Mouse (Mus musculus) liver, adult 2 months (tissue): ENCODE data around the gene Cipc. TPM values are rescaled to one million over a fixed set of nuclear protein-coding genes. Genes with fewer than 3 reads are reported as not detected.

ENCODE experiments used
- DNase-seq: peaks from one replicate; pipeline ENCODE4 v3.0.0-alpha.2; 2011; ENCODE audit warnings: low read depth, low spot score; ENCODE audit errors: extremely low read depth
- H3K27ac ChIP-seq: fragments of 200-500 bp; replicated peaks from 2 replicates; pipeline ENCODE4 v1.5.1; 2012; ENCODE audit warnings: low read depth, mild to moderate bottlenecking, control low read depth, inconsistent platforms, low read length; ENCODE audit not compliant: insufficient read depth
- H3K27me3 ChIP-seq: fragments of 200-500 bp; 2 replicates; pipeline ENCODE4 v1.6.1; 2012; ENCODE audit warnings: mild to moderate bottlenecking, moderate library complexity, low read length, inconsistent platforms; ENCODE audit not compliant: control insufficient read depth, insufficient read depth
- H3K36me3 ChIP-seq: fragments of 200-500 bp; 2 replicates; pipeline ENCODE4 v1.6.1; 2012; ENCODE audit warnings: low read length, inconsistent platforms; ENCODE audit not compliant: control insufficient read depth, insufficient read depth
- H3K4me1 ChIP-seq: fragments of 200-500 bp; 2 replicates; pipeline ENCODE4 v1.6.1; 2011; ENCODE audit warnings: low read length; ENCODE audit not compliant: control insufficient read depth, insufficient read depth
- H3K4me3 ChIP-seq: fragments of 200-500 bp; 2 replicates; pipeline ENCODE4 v1.5.1; 2011; ENCODE audit warnings: low read depth, mild to moderate bottlenecking, control low read depth, low read length, moderate library complexity; ENCODE audit not compliant: insufficient read depth
- H3K79me2 ChIP-seq: fragments of 200-500 bp; 2 replicates; pipeline ENCODE4 v1.6.1; 2012; ENCODE audit warnings: inconsistent platforms, mild to moderate bottlenecking, low read length, moderate library complexity; ENCODE audit not compliant: control insufficient read depth, insufficient read depth
- H3K9ac ChIP-seq: fragments of 200-500 bp; 2 replicates; pipeline ENCODE4 v1.6.1; 2012; ENCODE audit warnings: low read depth, mild to moderate bottlenecking, control low read depth, inconsistent platforms, low read length
- CTCF ChIP-seq: fragments of 200-500 bp; IDR thresholded peaks from 2 replicates; pipeline ENCODE4 v1.5.1; 2011; ENCODE audit warnings: low read depth, low read length, control low read depth
- POLR2A ChIP-seq: fragments of 200-500 bp; IDR thresholded peaks from 2 replicates; pipeline ENCODE4 v1.6.1; 2011; ENCODE audit warnings: low read length, control low read depth; ENCODE audit not compliant: insufficient read depth; ENCODE audit errors: extremely low read depth
- WGBS: fragments of 180-500 bp; shearing (Covaris S2); methylation state at CpG from one replicate; pipeline ENCODE4 v1.1.7; 2018; 5-methylcytosine and 5-hydroxymethylcytosine counted together
- polyA plus RNA-seq: library from polyadenylated mRNA; depleted of rRNA; stranded (reverse); fragments of >200 nt; gene quantifications from 2 replicates; pipeline ENCODE4 v1.2.3, GENCODE M21; 2012
- total RNA-seq: library from RNA; depleted of rRNA; stranded (reverse); fragments of >200 nt; gene quantifications from 2 replicates; pipeline ENCODE4 v1.2.3, GENCODE M21; 2014

Gene Cipc
- total and polyA plus RNA-seq, 2 experiments: 26.4 to 36.0 TPM

DNA sequence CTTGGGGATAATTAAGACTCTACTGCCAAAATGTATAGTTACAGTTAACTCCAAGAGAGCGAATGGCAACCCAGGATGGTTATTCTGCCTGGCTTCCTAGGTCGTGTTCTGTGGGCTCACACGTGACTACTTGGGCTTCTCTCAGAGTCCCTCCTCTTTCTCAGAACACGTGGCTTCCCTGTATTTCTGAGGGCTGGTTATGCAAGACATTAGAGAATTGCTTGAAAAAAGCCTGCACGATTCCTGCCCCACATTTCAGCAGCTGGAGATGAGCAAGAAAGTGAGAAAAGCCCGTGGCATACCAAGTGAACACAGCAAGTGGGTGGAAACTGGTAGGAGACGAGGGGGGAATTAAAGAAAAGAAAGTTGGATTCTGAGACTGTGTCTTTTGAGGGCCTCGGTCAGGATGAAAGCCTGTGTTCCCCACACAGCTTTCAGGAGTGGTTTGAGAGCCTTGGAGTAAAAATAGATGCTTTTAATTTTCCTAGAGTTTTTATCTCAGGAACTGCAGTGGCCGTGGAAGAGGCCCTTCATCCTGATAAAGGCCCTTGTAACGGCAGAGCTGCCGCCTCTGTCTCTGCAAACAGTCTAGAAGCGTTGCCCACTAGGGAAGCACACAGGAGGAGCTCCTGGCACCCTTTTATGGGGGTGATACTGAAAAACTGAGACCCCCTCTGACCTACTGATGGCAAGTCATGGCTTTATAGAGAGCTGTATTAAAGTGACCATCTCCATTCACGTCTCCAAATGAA lies 21.8 kb downstream of the Cipc start:
- Histone ChIP-seq H3K27ac (no peak overlapping the region), H3K9ac (no peak overlapping the region), H3K4me1 (no peaks in the 10 kb centered on the region), H3K36me3 (peaks cover 7% of the 10 kb centered on the region), H3K4me3 (no peak overlapping the region), H3K27me3 (no peaks in the 10 kb centered on the region), H3K79me2 (no peaks in the 10 kb centered on the region)
- DNase-seq: no peak
- WGBS: 65% methylated on average over 13 of the region's 13 CpGs
- no peak for TF ChIP-seq POLR2A
- no peak for TF ChIP-seq CTCF

DNA sequence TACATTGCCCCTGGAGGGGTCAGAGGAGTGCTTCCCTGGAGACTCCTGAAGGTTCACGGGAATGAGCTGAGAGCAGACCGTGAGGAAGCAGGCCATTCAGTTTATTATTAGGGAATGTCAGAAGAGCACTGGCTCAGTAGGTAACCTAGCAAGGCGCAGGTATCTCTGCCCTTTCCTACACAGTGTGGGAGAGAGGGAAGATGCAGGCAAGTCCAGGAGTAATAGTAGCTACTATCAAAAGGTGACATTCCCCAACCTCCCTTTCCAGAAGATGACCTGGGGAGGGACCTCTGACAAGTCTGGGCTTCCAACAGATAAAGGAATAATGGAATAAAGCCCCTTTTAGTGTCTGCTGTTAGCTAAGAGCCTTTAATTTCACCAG lies 22.4 kb downstream of the Cipc start:
- H3K4me1 ChIP-seq: no peaks in the 10 kb centered on the region
- H3K79me2 ChIP-seq: no peaks in the 10 kb centered on the region
- no peak overlapping the region for H3K4me3 ChIP-seq
- H3K36me3 ChIP-seq: peaks cover 5% of the 10 kb centered on the region; the same call in 1 of the 2 replicates
- H3K27ac ChIP-seq: no peak overlapping the region
- no peak overlapping the region for H3K9ac ChIP-seq
- TF ChIP-seq POLR2A: no peak
- no peak for TF ChIP-seq CTCF
- no peaks in the 10 kb centered on the region for H3K27me3 ChIP-seq
- DNase-seq: no peak
- 73% methylated on average over 3 of the region's 3 CpGs for WGBS

DNA sequence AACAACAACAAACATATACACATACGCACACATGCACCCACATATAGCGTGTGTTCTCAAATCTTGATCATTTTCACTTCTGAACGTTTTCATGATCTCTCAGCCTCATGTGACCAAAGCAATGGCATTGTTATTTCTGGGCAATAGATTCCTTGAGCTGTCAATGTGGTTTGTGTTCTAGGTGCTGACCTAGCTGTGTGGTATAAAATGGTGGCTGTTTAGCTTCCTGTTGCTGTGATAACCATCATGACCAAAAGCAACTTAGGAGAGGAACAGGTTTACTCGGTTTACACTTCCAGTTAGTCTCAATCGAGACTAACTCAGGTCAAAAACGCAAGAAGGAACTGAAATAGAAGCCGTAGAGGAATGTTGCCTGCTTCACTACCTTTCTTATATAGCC lies 24.2 kb downstream of the Cipc start:
- Histone ChIP-seq H3K79me2 (no peaks in the 10 kb centered on the region), H3K4me1 (0 out of 2 replicates have a peak, but pooled peaks cover 3% of the 10 kb centered on the region), H3K27me3 (no peaks in the 10 kb centered on the region), H3K4me3 (no peak overlapping the region), H3K9ac (no peak overlapping the region), H3K36me3 (peaks cover 1% of the 10 kb centered on the region; the same call in 1 of the 2 replicates), H3K27ac (no peak overlapping the region)
- TF ChIP-seq CTCF (no peak), POLR2A (no peak)
- DNase-seq: no peak
- WGBS: 94% methylated on average over 7 of the region's 7 CpGs

DNA sequence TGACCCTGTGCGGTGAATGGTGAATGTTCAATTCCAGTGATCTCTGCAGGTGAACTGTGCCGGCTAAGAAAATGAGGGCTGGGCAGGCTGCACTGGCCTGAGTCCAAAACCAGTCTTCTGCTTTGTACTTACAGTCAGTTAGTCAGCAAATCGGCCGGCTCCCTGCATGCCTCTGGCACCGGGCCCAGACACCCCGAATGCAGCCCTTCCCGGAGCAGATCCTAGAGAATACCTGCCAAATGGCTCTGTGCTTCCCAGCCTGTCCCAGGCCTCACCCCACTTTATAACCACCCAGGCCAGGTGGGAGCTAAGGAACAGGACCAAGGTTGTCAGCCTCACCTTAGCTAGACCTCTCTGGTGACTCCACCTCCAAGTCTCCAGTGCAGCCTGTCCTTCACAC lies 26.4 kb downstream of the Cipc start:
- no peak for TF ChIP-seq CTCF
- no peak for TF ChIP-seq POLR2A
- DNase-seq: no peak
- H3K4me3 ChIP-seq: no peak overlapping the region

DNA sequence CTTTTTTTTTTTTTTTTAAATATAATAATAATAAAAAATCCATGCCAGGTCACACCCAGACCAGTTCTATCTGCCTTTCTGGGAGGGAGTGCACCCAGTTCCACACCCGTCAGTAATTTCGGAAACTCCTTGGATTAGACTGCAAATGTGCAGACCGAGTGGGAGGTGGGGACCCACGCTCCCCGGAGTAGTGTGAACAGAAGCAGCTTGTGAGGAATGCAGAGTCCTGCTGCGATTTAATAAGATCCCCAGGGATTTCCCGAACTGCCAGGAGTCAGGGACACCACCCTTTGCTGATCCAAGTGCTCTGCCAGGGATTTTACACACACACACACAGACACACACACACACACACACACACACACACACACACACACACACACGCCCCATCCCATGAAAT lies 26.9 kb downstream of the Cipc start:
- H3K27ac ChIP-seq: no peak overlapping the region
- no peaks in the 10 kb centered on the region for H3K36me3 ChIP-seq
- no peak overlapping the region for H3K9ac ChIP-seq
- H3K79me2 ChIP-seq: no peaks in the 10 kb centered on the region
- TF ChIP-seq CTCF: no peak
- TF ChIP-seq POLR2A: no peak
- no peak for DNase-seq
- WGBS: 52% methylated on average over 8 of the region's 8 CpGs
- H3K4me3 ChIP-seq: no peak overlapping the region
- H3K4me1 ChIP-seq: 0 out of 2 replicates have a peak, but pooled peaks cover 3% of the 10 kb centered on the region
- no peaks in the 10 kb centered on the region for H3K27me3 ChIP-seq

More for the DNA sequence above, 26.4 kb downstream of the Cipc start:
- H3K27me3 ChIP-seq: no peaks in the 10 kb centered on the region
- H3K4me1 ChIP-seq: 0 out of 2 replicates have a peak, but pooled peaks cover 3% of the 10 kb centered on the region
- no peak overlapping the region for H3K9ac ChIP-seq
- H3K79me2 ChIP-seq: no peaks in the 10 kb centered on the region
- H3K27ac ChIP-seq: no peak overlapping the region
- H3K36me3 ChIP-seq: no peaks in the 10 kb centered on the region
- 15% methylated on average over 7 of the region's 7 CpGs for WGBS
